Mouse (Mus musculus) C2C12 (cell line): ENCODE measurements around the gene Skap1.

ENCODE experiments used
- CTCF ChIP-seq: IDR thresholded peaks from one replicate; pipeline ENCODE4 v1.5.1; 2011; ENCODE audit not compliant: control insufficient read depth, insufficient read depth, insufficient read length
- MAX ChIP-seq: IDR thresholded peaks from one replicate; pipeline ENCODE4 v1.6.1; 2011; ENCODE audit warnings: mild to moderate bottlenecking, control low read depth
- MYOG ChIP-seq: IDR thresholded peaks from one replicate; pipeline ENCODE4 v1.6.1; 2011; ENCODE audit not compliant: control insufficient read depth, insufficient read length; ENCODE audit errors: extremely low read depth
- USF1 ChIP-seq: IDR thresholded peaks from one replicate; pipeline ENCODE4 v1.6.1; 2011; ENCODE audit warnings: low read depth, mild to moderate bottlenecking, control low read depth, moderate library complexity

DNA sequence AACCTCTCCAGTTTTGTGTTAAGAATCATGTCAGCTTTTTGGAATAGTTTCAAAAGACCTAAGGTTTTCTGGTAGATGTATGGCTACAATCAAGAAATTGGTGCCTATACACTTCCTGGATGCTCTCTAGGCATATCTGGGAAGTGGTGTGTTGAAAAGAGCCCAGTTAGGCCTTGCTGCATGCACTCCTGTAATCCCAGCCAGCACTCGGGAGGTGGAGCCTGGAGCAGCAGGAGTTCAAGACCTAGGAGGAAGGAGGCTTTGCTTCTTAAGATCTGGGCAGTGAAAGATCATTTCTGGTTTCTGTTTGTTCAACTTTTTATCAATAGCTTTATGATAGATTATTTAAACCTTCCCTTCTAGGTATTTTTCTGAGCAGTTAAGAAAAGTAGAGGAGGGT lies 326.3 kb downstream of the Skap1 start:
- no peak for TF ChIP-seq CTCF
- TF ChIP-seq USF1 = no peak
- TF ChIP-seq MAX = no peak
- TF ChIP-seq MYOG = no peak
